Mouse (Mus musculus): ENCODE measurements around the gene Mfsd8.
"Not testable (repeated sequence)": the region's sequence is repeated elsewhere in the genome, so short reads cannot be mapped to it uniquely, and the experiment has no call there.

Mfsd8 gene

GRCm38 (mm10) chr3:40846473-40846956 lies at the start of gene Mfsd8:
Gene Mfsd8, minus strand, starts transcription at chr3:40846886.
- peak; percentile 98 for DNase-seq (ENCODE audit: low read depth, low spot score)

GRCm38 (mm10) chr3:40894336-40894735 lies 47.6 kb upstream of the Mfsd8 start:
- peak; percentile 73 for DNase-seq (ENCODE audit: low read depth, low spot score)

GRCm38 (mm10) chr3:40893816-40894258 lies 47.2 kb upstream of the Mfsd8 start:
- DNase-seq (ENCODE audit: low read depth, low spot score): peak; percentile 98

- not testable (repeated sequence) for DNase-seq (ENCODE audit: low read depth, low spot score)
Measured at GRCm38 (mm10) chr3:40853123-40853738, 6.5 kb upstream of the Mfsd8 start.

- not testable (repeated sequence) for DNase-seq (ENCODE audit: low read depth, low spot score)
Measured at GRCm38 (mm10) chr3:40847936-40848335, 1.2 kb upstream of the Mfsd8 start.

GRCm38 (mm10) chr3:40847018-40847417 lies 332 bp upstream of the Mfsd8 start:
- DNase-seq (ENCODE audit: low read depth, low spot score): peak; percentile 87

- not testable (repeated sequence) for DNase-seq (ENCODE audit: low read depth, low spot score)
Measured at GRCm38 (mm10) chr3:40846957-40847017, 101 bp upstream of the Mfsd8 start, which contains the start of gene Abhd18. Gene Abhd18, plus strand, starts transcription at chr3:40846970.

- not testable (repeated sequence) for DNase-seq (ENCODE audit: low read depth, low spot score)
Measured at GRCm38 (mm10) chr3:40845521-40845920, 1.2 kb downstream of the Mfsd8 start.

GRCm38 (mm10) chr3:40813275-40813674 lies 33.4 kb downstream of the Mfsd8 start:
- DNase-seq (ENCODE audit: low read depth, low spot score): no peak

GRCm38 (mm10) chr3:40809894-40810293 lies 36.8 kb downstream of the Mfsd8 start:
- peak; percentile 27 for DNase-seq (ENCODE audit: low read depth, low spot score)

GRCm38 (mm10) chr3:40808686-40809085 lies 38.0 kb downstream of the Mfsd8 start:
- peak; percentile 34 for DNase-seq (ENCODE audit: low read depth, low spot score)

- peak; percentile 53 for DNase-seq (ENCODE audit: low read depth, low spot score)
Measured at GRCm38 (mm10) chr3:40806871-40807270, 39.8 kb downstream of the Mfsd8 start.

GRCm38 (mm10) chr3:40800373-40800823 lies 46.3 kb downstream of the Mfsd8 start:
- DNase-seq (ENCODE audit: low read depth, low spot score): peak; percentile 87

- DNase-seq (ENCODE audit: low read depth, low spot score): peak; percentile 97
Measured at GRCm38 (mm10) chr3:40799530-40800372, 46.9 kb downstream of the Mfsd8 start, which contains the start of gene Plk4. Gene Plk4, plus strand, starts transcription at chr3:40800019.

GRCm38 (mm10) chr3:40798500-40798899 lies 48.2 kb downstream of the Mfsd8 start:
- DNase-seq (ENCODE audit: low read depth, low spot score): peak; percentile 87

- DNase-seq (ENCODE audit: low read depth, low spot score): no peak
Measured at GRCm38 (mm10) chr3:40798054-40798453, 48.6 kb downstream of the Mfsd8 start.

- DNase-seq (ENCODE audit: low read depth, low spot score): no peak
Measured at GRCm38 (mm10) chr3:40793783-40794182, 52.9 kb downstream of the Mfsd8 start.

Data from A20 (cell line).